Mouse (Mus musculus): ENCODE data around the gene Arhgdig.

- TF ChIP-seq POLR2A (IDR thresholded peaks at IDR 0.05; ENCODE audit: insufficient read length, low read depth) (no peak), MYOG (IDR thresholded peaks at IDR 0.05; ENCODE audit: control insufficient read depth in 1 of 3, insufficient read depth in 1 of 3, insufficient read length in 2 of 3, low read depth in 2 of 3) (no peak), TCF12 (IDR thresholded peaks at IDR 0.05; ENCODE audit: insufficient read depth, poor library complexity, severe bottlenecking) (no peak), MYOD1 (IDR thresholded peaks at IDR 0.05; ENCODE audit: control insufficient read depth in 1 of 3, insufficient read length in 2 of 3, low read depth in 2 of 3) (no peak), POLR2AphosphoS2 (IDR thresholded peaks at IDR 0.05; ENCODE audit: insufficient read length, low read depth) (no peak), USF1 (IDR thresholded peaks at IDR 0.05; ENCODE audit: low read depth) (no peak), CEBPB (IDR thresholded peaks at IDR 0.05; ENCODE audit: insufficient read depth, poor library complexity, severe bottlenecking) (no peak), MAX (IDR thresholded peaks at IDR 0.05; ENCODE audit: low read depth) (no peak), TCF3 (IDR thresholded peaks at IDR 0.05; ENCODE audit: insufficient read length, low read depth) (no peak), E2F4 (IDR thresholded peaks at IDR 0.05; ENCODE audit: insufficient read depth) (no peak), REST (IDR thresholded peaks at IDR 0.05; ENCODE audit: insufficient read depth, insufficient read length) (no peak)
Measured at GRCm38 (mm10) chr17:26251886-26252538, 44.4 kb upstream of the Arhgdig start.

Measured in myocyte (in vitro differentiated cells).